Mouse (Mus musculus) forebrain, embryonic 10.5 days (tissue): ENCODE data around the gene Ms4a18. TPM values are rescaled to one million over a fixed set of nuclear protein-coding genes. Genes with fewer than 3 reads are reported as not detected.
"Not testable (repeated sequence)": the region's sequence is repeated elsewhere in the genome, so short reads cannot be mapped to it uniquely, and the experiment has no call there.

Experiments
- DNase-seq: peaks from one replicate; pipeline ENCODE4 v3.0.0-alpha.2; 2017; ENCODE audit warnings: low spot score; ENCODE audit errors: extremely low spot score
- H3K27ac ChIP-seq: fragments of 300-500 bp; sonication (generic); 2 replicates; pipeline ENCODE4 v1.5.1; 2016; ENCODE audit warnings: mild to moderate bottlenecking
- H3K27me3 ChIP-seq: fragments of 300-500 bp; sonication (generic); 2 replicates; pipeline ENCODE4 v1.6.1; 2016; ENCODE audit warnings: mild to moderate bottlenecking; ENCODE audit not compliant: poor library complexity, severe bottlenecking
- H3K36me3 ChIP-seq: fragments of 300-500 bp; sonication (generic); replicated peaks from 2 replicates; pipeline ENCODE4 v1.6.1; 2016; ENCODE audit warnings: mild to moderate bottlenecking, moderate library complexity
- H3K4me1 ChIP-seq: fragments of 300-500 bp; sonication (generic); 2 replicates; pipeline ENCODE4 v1.6.1; 2016
- H3K4me3 ChIP-seq: fragments of 300-500 bp; sonication (generic); 2 replicates; pipeline ENCODE4 v1.5.1; 2016; ENCODE audit warnings: mild to moderate bottlenecking, moderate library complexity
- H3K9me3 ChIP-seq: fragments of 300-500 bp; sonication (generic); 2 replicates; pipeline ENCODE4 v1.6.1; 2016; ENCODE audit warnings: mild to moderate bottlenecking, moderate library complexity
- WGBS: fragments of 180-500 bp; shearing (Covaris S2); methylation state at CpG from one replicate; pipeline ENCODE4 v1.1.7; 2016; 5-methylcytosine and 5-hydroxymethylcytosine counted together
- polyA plus RNA-seq: library from polyadenylated mRNA; unstranded; fragments of >200 nt; fragmentation: Nextera tagmentation; extraction: Ambion mirVana; gene quantifications from 2 replicates; pipeline ENCODE4 v1.2.1, GENCODE M21; 2016

The Ms4a18 gene
- polyA plus RNA-seq, result not detected in 2 replicates

DNA sequence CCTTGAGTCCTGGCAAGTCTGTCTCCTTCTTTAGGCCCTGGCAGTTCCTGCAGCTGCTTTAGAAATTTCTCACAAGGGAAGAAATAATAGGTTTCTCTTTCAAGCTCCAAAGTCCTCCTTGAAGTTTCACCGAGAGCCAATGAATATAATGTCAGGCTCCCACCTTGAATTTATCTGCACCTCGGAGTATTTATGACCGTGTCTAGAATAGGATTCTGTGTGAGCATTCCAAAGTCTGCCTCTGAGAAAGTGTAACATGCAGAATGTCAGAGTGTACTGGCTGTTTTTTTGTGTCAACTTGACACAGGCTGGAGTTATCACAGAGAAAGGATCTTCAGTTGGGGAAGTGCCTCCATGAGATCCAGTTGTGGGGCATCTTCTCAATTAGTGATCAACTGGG is at the start of gene Ms4a18:
TSS of gene Ms4a18 (minus strand) at position 141 of the 400 bp plus-strand sequence.
- H3K36me3 ChIP-seq, result no peaks in the 10 kb centered on the region
- no peaks in the 10 kb centered on the region for H3K4me1 ChIP-seq
- H3K27ac ChIP-seq, result no peak within 1 kb of the TSS
- DNase-seq, result no peak
- H3K9me3 ChIP-seq, result no peaks in the 10 kb centered on the region
- H3K27me3 ChIP-seq, result no peaks in the 10 kb centered on the region
- WGBS, result 90% methylated on average over 3 of the region's 3 CpGs
- H3K4me3 ChIP-seq, result no peak within 1 kb of the TSS

DNA sequence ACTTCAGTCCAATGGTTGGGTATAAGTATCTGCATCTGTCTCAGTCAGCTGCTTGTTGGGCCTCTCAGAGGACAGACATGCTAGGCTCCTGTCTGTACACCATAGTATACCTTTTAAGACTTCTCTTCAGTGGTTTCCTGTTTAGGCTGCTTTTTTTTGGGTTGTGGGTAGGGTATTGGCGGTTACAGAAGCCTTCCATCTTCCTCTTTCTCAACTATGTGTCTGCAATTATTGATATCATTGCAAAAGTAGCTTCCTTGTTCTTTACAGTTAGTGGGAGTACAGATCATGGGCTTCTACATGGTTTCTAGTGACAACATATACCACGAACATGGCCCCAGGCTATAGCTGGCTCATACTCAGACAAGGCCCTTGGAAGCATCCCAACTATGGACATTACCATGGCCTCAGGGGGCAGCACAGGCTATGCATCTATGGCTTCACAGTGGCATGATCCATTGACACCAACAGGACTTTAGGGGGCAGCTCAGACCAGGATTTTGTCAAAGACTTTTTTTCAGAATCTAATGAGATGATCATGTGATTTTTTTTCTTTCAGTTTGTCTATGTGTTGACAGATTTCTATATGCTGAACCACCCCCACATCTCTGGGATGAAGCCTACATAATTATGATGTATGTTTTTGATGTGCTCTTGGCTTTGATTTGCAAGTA is 47.5 kb upstream of the Ms4a18 start:
- no peaks in the 10 kb centered on the region for H3K9me3 ChIP-seq
- H3K27ac ChIP-seq, result no peak overlapping the region
- H3K36me3 ChIP-seq, result no peaks in the 10 kb centered on the region
- H3K4me1 ChIP-seq, result no peaks in the 10 kb centered on the region
- WGBS, result 80% methylated on average over 2 of the region's 2 CpGs
- no peaks in the 10 kb centered on the region for H3K27me3 ChIP-seq
- DNase-seq, result no peak
- no peak overlapping the region for H3K4me3 ChIP-seq

GRCm38 (mm10) chr19:11060900-11061299 is 43.1 kb upstream of the Ms4a18 start:
- Histone ChIP-seq H3K4me1 (no peaks in the 10 kb centered on the region), H3K9me3 (no peaks in the 10 kb centered on the region), H3K36me3 (no peaks in the 10 kb centered on the region), H3K27ac (no peak overlapping the region), H3K27me3 (no peaks in the 10 kb centered on the region), H3K4me3 (no peak overlapping the region)
- 84% methylated on average over 1 of the region's 1 CpGs for WGBS
- DNase-seq, result no peak

DNA sequence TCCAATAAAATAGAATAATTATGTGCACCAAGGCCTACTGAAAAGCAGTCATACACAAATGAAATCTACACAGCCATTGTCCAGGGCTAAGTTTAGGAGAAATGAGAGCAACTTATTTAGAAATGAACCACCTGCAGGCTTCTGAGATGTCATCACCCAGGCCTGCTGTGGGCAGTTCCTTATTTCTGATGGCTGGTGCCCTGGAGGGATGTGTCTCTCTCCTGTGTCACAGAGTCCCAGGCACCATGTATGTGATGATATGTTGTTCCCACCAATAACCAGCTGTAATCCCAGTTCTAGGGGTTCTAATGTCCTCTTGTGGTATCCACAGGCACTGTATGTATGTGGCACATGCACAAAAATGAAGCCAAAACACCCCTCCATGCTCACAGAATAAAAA is 42.1 kb upstream of the Ms4a18 start:
- H3K27ac ChIP-seq, result no peak overlapping the region
- H3K4me3 ChIP-seq, result no peak overlapping the region
- H3K27me3 ChIP-seq, result no peaks in the 10 kb centered on the region
- no peaks in the 10 kb centered on the region for H3K9me3 ChIP-seq
- no peaks in the 10 kb centered on the region for H3K36me3 ChIP-seq
- no peak for DNase-seq
- H3K4me1 ChIP-seq, result no peaks in the 10 kb centered on the region

GRCm38 (mm10) chr19:11055700-11056099 is 37.9 kb upstream of the Ms4a18 start:
- not testable (repeated sequence) for H3K4me1 ChIP-seq, DNase-seq, H3K36me3 ChIP-seq, H3K27me3 ChIP-seq, H3K9me3 ChIP-seq, H3K4me3 ChIP-seq, H3K27ac ChIP-seq
- 91% methylated on average over 1 of the region's 1 CpGs for WGBS

DNA sequence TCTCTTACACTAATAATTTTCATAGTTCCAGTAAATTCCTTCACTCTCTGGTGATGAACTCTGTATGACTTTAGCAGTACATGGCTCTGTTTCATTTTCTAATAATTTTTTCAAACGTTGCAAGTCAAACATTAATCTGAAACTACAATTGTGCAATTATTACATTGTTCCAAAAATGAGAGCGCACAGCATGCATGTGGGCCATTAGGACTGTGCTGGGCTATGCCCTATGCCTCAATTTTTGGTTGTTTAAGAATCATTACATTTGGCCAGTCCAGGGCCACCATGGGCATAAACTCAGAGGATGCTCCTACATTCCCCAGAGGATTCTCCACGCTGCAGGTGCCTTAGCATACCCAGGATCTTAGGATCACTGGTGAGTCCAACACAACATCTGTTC is 35.4 kb upstream of the Ms4a18 start:
- no peaks in the 10 kb centered on the region for H3K4me1 ChIP-seq
- H3K36me3 ChIP-seq, result no peaks in the 10 kb centered on the region
- H3K9me3 ChIP-seq, result no peaks in the 10 kb centered on the region
- no peak overlapping the region for H3K4me3 ChIP-seq
- no peaks in the 10 kb centered on the region for H3K27me3 ChIP-seq
- WGBS, result 70% methylated on average over 3 of the region's 3 CpGs
- DNase-seq, result no peak
- no peak overlapping the region for H3K27ac ChIP-seq

GRCm38 (mm10) chr19:11052877-11053276 is 35.0 kb upstream of the Ms4a18 start:
- H3K9me3 ChIP-seq, result no peaks in the 10 kb centered on the region
- WGBS, result 80% methylated on average over 5 of the region's 5 CpGs
- H3K27ac ChIP-seq, result no peak overlapping the region
- H3K36me3 ChIP-seq, result no peaks in the 10 kb centered on the region
- H3K4me3 ChIP-seq, result no peak overlapping the region
- H3K27me3 ChIP-seq, result no peaks in the 10 kb centered on the region
- H3K4me1 ChIP-seq, result no peaks in the 10 kb centered on the region
- no peak for DNase-seq

DNA sequence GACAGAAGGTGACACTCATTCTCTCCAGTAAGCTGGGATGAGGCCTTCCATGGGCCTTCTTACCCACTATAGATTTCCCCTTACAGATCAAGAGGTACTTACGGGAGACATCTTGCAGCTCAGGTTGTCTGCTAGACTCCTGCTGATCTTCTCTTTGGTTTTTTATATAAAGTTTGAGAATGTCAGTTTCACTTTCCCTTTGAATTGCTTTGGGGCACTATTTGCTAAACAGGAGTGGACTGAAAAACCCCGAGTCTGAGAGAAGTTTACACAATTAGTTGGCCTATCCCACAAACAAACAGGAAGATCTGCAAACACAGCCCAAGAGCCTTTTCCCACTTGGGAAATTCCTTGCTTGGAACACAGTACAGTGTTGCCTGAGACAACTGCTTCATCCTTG is 32.5 kb upstream of the Ms4a18 start:
- 78% methylated on average over 2 of the region's 2 CpGs for WGBS
- Histone ChIP-seq H3K27ac (no peak overlapping the region), H3K36me3 (no peaks in the 10 kb centered on the region), H3K27me3 (peaks cover 8% of the 10 kb centered on the region; the same call in 1 of the 2 replicates), H3K9me3 (no peaks in the 10 kb centered on the region), H3K4me3 (no peak overlapping the region), H3K4me1 (peaks cover under 1% of the 10 kb centered on the region; the same call in 1 of the 2 replicates)
- DNase-seq, result no peak

GRCm38 (mm10) chr19:11049426-11049825 is 31.6 kb upstream of the Ms4a18 start:
- Histone ChIP-seq H3K36me3 (no peaks in the 10 kb centered on the region), H3K9me3 (no peaks in the 10 kb centered on the region), H3K4me3 (no peak overlapping the region), H3K27ac (no peak overlapping the region), H3K27me3 (peaks cover 8% of the 10 kb centered on the region; the same call in 1 of the 2 replicates), H3K4me1 (peaks cover 9% of the 10 kb centered on the region)
- DNase-seq, result no peak

- Histone ChIP-seq H3K9me3 (no peaks in the 10 kb centered on the region), H3K36me3 (no peaks in the 10 kb centered on the region), H3K4me1 (peaks cover 9% of the 10 kb centered on the region), H3K27ac (no peak overlapping the region), H3K4me3 (no peak overlapping the region), H3K27me3 (peaks cover 8% of the 10 kb centered on the region; the same call in 1 of the 2 replicates)
- 83% methylated on average over 1 of the region's 1 CpGs for WGBS
- no peak for DNase-seq
Measured at GRCm38 (mm10) chr19:11048503-11048902, 30.7 kb upstream of the Ms4a18 start.

- no peak for DNase-seq
- H3K27ac ChIP-seq, result no peak overlapping the region
- no peaks in the 10 kb centered on the region for H3K9me3 ChIP-seq
- H3K4me3 ChIP-seq, result no peak overlapping the region
- no peaks in the 10 kb centered on the region for H3K36me3 ChIP-seq
- peaks cover 9% of the 10 kb centered on the region for H3K4me1 ChIP-seq
- 84% methylated on average over 6 of the region's 6 CpGs for WGBS
- peaks cover 8% of the 10 kb centered on the region; the same call in 1 of the 2 replicates for H3K27me3 ChIP-seq
Measured at GRCm38 (mm10) chr19:11048009-11048408, 30.2 kb upstream of the Ms4a18 start.

DNA sequence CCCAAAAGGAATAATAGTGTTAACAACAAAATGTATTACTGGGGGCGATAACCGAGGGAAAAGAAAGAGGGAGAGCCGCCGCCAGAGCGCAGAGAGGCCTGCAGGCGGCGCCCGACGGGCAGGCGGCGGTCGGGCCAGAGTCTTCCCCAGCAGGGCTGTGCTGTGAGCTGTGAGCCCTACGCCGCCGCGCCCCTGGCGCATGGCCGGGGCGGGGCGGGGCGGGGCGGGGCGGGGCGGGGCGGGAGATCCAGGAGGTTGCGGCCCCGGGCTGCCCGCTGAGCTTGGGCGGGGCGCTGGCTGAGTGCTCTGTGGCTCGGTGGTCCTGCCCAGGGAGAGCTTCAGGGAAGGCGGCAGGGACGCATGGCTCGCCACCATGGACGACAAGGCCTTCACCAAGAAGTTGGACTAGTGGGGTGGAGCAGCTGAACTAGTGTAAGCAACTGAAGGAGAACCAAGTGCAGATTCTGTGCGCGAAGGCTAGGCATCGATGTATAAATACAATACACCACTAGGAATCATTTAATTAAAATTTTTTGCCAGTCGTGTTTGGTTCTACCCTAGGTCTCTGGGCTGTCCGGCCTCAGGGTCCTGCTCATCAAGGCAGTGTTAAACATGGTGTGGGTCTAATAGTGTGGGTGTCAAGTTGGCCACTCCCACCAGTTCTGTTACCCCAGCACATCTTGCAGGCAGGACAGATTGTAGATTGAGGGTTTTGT is 27.3 kb upstream of the Ms4a18 start:
- H3K36me3 ChIP-seq, result no peaks in the 10 kb centered on the region
- peaks cover 8% of the 10 kb centered on the region; the same call in 1 of the 2 replicates for H3K27me3 ChIP-seq
- peaks cover 9% of the 10 kb centered on the region for H3K4me1 ChIP-seq
- DNase-seq, result peak; percentile 65
- H3K4me3 ChIP-seq, result peak overlapping the region; percentile 50
- peak overlapping the region; percentile 53; the same call in 1 of the 2 replicates for H3K27ac ChIP-seq
- whole genome bisulfite sequencing, result 8% methylated on average over 35 of the region's 40 CpGs
- H3K9me3 ChIP-seq, result no peaks in the 10 kb centered on the region

- WGBS, result 42% methylated on average over 5 of the region's 5 CpGs
- Histone ChIP-seq H3K4me1 (peaks cover 9% of the 10 kb centered on the region), H3K36me3 (no peaks in the 10 kb centered on the region), H3K27me3 (peaks cover 8% of the 10 kb centered on the region; the same call in 1 of the 2 replicates), H3K4me3 (peak overlapping the region; percentile 50), H3K27ac (peak overlapping the region; percentile 53; the same call in 1 of the 2 replicates), H3K9me3 (no peaks in the 10 kb centered on the region)
- DNase-seq, result no peak
Measured at GRCm38 (mm10) chr19:11044671-11044995, 26.8 kb upstream of the Ms4a18 start.
